Mouse (Mus musculus) urinary bladder, postnatal 10 days (tissue): ENCODE results near the gene Orm1.
A peak's percentile ranks its signal among the peaks of the same experiment; 100 is the strongest.
"Not testable (repeated sequence)": the region's sequence is repeated elsewhere in the genome, so short reads cannot be mapped to it uniquely, and the experiment has no call there.

ENCODE experiments used
- DNase-seq: peaks from one replicate; pipeline ENCODE4 v3.0.0; 2022; ENCODE audit warnings: low spot score

Orm1 gene

GRCm38 (mm10) chr4:63344295-63344694 is at the start of gene Orm1:
TSS of gene Orm1 (plus strand) at chr4:63344560.
- DNase-seq: no peak

- no peak for DNase-seq
These were observed 48.7 kb upstream of the Orm1 start for GRCm38 (mm10) chr4:63295641-63296040.

DNA sequence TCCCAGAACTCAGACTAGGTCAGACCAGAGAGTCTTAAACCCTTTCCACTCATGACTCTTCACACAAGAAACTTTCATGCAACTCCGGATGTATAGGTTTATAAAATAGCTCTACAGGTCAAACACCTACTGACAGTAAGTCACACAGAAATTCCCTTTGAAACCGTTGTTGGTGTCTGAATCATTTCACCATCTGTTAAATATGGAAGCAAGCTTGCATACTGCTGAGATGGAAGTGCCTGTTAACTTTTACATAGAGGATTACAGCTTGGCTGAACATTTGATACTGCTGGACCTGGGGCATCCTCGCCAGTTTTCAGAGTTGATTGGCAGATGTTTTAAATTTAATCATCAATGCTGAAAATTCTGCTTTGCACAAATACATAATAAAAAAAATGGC is 48.1 kb upstream of the Orm1 start:
- DNase-seq: no peak

DNA sequence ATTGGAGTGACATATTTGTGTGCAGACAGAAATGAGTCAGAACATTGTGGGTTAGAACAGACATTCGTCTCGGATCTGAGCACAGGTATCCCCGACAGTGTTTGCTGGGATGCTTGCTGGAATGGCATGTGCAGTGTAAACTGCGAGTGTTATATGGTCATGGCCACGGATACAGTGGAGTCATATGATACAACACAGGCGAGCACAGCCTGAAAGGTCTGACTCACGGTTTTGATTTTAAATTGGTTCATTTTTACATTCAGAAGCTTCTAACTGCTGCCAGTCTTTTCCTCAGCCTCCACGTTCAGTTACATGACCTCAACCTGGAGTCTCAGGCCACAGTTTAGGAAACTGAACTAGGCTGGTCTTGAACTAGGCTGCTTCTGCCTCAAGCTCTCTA is 47.5 kb upstream of the Orm1 start:
- no peak for DNase-seq

- DNase-seq: no peak
These were observed 46.2 kb upstream of the Orm1 start for GRCm38 (mm10) chr4:63298191-63298590.

- no peak for DNase-seq
These were observed 41.7 kb upstream of the Orm1 start for GRCm38 (mm10) chr4:63302641-63303040.

DNA sequence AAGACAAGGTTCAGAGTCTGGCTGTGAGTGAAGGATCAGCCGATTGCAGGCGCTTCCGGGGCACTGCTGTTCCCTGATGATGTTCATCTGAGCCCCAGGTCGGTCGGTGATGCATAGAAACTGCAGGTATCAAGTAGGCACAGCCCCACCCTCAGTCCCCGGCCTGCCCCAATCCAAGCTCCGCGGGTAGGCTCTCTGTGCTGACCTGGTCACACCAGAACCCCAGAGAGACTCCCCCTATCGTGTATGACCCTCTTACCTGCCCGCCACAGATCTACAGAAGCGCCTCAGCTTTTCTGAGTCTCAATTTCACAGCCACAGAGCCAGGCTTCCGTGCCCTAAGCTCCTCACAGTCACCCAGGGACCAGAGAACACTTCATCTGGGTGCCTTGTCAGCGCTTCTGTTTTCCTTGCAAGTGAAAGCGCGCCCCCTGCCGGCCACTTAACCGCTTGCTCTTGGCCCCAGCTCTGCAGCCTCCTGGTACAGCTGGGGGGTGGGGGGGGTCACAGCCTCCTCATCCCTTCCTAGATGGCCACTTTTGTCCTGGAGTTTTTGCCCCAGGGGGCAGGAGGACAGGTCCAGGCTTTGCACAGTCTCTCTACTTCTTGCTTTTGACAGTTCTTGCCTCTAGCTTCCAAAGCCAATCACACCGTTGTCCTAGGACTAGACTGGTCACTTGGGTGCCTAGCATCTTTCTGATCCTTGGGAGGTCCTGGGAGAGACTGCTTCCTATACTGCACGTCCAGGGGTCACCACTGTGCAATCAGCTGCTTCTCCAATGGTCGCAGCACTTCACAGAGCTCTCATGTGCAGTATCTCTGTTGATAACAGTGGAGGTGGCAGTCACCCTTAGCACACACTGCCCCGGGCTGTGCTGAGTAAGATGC is 36.9 kb upstream of the Orm1 start:
- DNase-seq: peak; percentile 65

GRCm38 (mm10) chr4:63308316-63308715 is 36.0 kb upstream of the Orm1 start:
- DNase-seq: no peak

- no peak for DNase-seq
These were observed 34.0 kb upstream of the Orm1 start for GRCm38 (mm10) chr4:63310247-63310855.

- DNase-seq: no peak
These were observed 32.9 kb upstream of the Orm1 start for GRCm38 (mm10) chr4:63311426-63311825.

DNA sequence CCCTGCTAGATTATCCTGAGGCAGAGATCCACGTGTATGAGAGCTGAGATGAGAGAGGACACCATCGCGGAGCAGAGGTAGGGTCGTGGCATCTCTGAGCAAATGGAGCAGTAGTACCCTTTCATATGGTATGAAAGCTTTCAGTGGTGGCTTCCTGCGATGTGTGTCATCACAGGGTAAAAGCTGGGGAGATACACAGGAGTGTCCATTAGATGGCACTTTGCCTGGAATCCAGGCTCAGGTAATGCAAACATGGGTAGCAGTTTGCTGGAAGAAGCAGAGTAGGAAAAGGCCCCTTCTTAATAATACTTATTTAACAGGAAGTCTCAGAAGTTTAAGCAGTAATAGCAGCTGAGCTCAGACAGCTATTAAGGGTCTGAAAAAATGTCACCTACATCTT is 30.3 kb upstream of the Orm1 start:
- no peak for DNase-seq

DNA sequence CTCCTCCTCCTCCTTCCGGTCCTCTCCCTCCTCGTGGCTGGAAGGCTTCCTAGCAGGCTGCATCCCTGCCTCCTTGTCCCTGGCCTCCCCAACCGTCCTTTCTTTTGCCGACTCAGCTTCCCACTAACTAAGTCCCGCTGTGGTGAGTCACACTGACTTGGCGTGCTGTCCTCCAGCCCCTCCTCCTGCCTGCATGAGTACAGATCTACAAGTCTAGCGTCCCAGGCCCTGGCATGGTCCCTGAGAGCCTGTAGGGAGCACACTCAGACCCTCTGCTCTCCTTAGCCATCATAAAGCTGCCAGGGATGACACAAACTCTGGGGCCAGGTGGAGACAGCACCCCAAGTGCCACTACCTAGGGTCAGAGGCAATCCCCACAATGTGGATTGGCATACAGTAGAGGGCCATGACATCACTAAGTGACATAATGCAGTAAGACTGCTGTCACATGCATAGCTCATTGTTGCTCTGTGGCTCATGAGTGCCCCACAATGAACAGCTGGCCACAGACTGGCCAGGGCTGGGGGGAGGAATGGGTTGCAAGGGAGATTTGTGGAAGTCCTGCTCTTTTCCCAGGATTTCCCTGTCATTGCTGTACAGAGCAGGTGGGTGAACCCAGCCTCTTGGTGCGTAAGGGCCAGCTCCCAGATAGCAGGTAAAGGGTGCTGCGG is 28.1 kb upstream of the Orm1 start:
- no peak for DNase-seq

DNA sequence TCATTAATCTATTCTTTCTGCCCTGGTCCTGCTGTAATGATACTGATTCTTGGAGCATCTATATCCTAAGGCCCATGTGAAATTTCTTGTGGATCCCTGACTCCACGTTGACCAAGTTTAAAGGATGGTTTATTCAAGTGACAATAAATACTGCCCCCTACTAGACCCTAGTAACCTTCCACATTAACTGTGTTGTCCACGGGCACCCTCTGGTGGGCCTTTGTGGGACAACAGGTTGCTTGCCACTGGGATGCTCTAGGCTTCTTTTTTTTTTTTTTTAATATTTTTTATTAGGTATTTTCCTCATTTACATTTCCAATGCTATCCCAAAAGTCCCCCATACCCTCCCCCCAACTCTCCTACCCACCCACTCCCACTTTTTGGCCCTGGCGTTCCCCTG is 24.8 kb upstream of the Orm1 start:
- DNase-seq: not testable (repeated sequence)

- DNase-seq: no peak
These were observed 21.0 kb upstream of the Orm1 start for GRCm38 (mm10) chr4:63323275-63323815.

GRCm38 (mm10) chr4:63333403-63333802 is 11.0 kb upstream of the Orm1 start:
- peak; percentile 4 for DNase-seq

GRCm38 (mm10) chr4:63338414-63339076 is 5.8 kb upstream of the Orm1 start:
- DNase-seq: no peak

- DNase-seq: no peak
These were observed 1.9 kb upstream of the Orm1 start for GRCm38 (mm10) chr4:63342491-63342890.

GRCm38 (mm10) chr4:63343608-63344007 is 752 bp upstream of the Orm1 start:
- no peak for DNase-seq

- no peak for DNase-seq
These were observed 901 bp downstream of the Orm1 start for GRCm38 (mm10) chr4:63345261-63345660.

DNA sequence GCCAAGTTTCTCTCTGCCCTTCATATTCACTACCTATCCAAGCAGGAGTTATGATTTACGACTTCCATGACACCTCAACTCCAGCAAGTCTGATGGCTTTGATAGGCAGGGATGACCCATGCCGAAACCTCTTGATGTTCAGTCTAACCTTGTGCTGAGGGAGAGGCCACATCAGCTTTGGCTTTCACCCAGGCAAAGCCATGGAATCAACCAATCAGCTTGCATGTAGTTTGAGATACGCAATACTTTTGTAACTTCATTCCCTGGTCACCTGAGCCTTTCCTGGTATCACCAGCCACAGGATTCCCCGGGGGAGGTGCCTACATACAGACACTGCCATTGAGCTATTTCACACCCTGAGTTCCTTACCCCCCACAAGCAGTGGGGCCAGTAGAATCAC is 2.3 kb downstream of the Orm1 start:
- no peak for DNase-seq

- DNase-seq: no peak
These were observed 4.2 kb downstream of the Orm1 start for GRCm38 (mm10) chr4:63348524-63348923.
